Mouse (Mus musculus): ENCODE measurements at regions not wholly inside any gene's neighbourhood (a gene's known extent, or its start where the extent isn't known, plus 50 kb on each side); places are given as distances from the start of the nearest gene placed in this dataset.

DNA sequence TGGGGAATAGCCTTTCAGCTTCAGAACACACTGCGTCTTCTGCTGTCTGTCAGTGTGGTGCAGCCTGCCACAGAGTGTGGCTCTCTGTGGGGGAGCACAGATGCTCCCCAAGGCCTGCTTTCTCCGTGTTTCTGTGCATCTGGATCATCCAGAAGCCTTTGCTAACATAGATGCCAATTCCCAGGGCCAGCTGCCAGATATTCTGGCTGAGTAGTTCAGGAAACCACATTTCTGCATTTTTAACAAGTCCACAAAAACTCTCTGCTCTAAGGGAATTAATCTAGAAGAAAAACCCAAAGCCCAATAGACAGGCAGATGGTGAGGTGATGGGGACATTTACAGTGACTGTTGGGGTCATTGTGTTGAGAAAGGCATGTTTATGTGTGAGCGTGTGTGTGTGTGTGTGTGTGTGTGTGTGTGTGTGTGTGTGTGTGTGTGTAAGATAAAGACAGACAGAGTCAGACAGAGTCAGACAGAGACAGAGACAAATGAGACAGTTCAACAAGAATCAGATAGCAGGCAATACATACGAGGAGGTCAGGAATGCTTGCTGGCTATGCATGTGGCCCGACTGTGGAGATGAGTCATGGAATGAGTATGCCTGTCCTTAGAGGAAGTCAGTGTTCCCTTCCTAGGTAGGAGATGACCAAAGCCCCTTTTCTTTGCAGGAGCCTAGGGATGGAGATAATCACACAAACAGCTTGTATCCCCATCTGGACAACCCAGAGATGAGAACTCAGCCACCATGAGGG is 176.3 kb upstream of the Spaca1 start:
- DNase-seq (ENCODE audit: low spot score), result no peak

DNA sequence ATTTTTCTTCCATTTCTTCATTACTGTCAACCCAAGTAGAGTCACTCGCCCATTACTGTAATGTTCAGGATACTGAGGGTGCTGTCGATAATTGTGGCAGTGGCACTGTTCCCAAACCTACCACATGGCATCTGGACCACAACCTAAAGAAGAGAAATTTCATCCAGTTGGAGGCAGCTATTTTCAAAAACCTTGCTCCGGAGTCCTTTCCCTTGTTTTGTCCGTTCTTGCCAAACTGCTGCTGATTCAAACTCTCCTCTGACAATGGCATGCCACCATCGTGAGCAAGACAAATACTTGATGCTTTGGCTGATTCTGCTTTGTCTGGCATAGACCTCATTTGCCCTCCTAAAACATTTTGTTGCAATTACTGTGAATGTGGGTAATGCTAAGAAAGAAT is 176.9 kb upstream of the Spaca1 start:
- no peak for DNase-seq (ENCODE audit: low spot score)

DNA sequence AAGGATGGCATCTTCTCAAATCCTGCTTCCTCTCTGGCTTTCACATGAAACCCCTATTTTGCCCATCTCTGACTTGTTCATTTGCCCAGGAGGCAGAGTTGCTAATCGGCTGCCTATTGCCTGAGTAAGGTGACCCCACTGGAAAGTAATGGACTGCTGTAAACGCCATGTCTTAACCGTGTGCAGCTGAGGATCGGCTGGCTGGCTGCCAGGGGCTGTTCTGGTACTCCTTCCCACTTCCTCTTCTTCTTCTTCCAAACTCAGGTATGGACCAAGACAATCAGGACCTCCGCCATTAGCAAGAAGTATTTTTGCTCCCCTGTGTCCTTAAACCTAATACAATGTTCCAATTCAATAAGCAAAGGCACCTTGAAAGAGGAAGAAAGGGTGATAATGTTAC is 177.6 kb upstream of the Spaca1 start:
- no peak for DNase-seq (ENCODE audit: low spot score)

DNA sequence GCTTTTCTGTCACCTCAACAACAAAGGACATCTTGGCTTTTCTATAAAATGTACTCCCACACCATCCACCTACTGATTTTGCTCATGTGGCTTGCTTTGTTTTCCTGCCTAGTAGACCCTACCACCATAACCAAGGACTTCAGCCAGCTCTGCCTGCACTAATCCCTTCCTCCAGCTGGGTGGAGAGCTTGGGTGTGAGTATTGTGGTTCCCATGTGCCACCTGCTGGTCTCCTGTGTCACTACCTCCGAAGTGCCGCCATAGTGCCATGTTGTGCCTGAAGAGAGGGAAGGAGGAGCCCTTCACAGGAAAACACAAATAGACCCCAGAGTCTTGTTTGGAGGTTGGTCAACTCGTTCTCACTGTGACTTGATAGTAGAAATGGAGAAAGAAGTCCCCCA is 181.3 kb upstream of the Spaca1 start:
- peak; percentile 45 for DNase-seq (ENCODE audit: low spot score)

DNA sequence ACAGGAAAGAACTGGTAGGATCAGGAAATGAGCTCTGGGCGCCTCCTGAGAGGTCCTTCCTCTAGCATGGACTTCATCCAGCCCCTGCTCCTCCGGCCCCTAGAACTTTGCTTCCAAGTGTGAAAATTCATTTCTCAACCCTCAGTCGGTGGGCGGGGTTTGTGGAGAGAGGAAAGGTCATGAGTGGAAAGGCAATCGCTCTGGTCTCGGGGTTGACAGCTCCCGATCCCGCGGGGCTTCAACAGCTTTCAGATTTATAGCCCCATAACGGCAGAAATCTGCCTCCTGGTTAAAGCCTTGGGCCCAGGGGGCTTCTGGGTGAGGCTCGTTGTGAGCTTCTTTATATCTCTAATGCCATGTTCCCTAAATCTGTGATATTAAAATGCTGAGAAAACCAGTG is 184.2 kb upstream of the Spaca1 start:
- no peak for DNase-seq (ENCODE audit: low spot score)

DNA sequence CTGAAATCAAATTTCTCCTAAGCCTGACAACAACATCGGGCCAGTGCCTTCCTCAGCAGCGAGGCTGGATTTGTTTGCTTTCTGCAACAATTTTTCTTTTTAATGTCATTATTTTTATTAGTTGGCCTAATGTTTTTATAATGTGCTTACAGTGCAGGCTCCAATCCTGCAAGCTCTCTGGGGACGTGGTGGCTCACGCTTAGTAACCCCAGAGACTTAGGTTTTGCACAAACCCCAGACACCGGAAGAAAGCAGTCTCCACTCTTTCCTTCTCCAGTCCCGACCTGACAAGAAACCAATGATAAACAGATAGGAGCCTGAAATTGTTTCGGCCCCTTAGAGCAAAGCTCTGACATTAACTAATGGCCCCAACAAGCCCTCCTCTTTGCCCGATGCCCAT is 184.7 kb upstream of the Spaca1 start:
- DNase-seq (ENCODE audit: low spot score), result no peak

DNA sequence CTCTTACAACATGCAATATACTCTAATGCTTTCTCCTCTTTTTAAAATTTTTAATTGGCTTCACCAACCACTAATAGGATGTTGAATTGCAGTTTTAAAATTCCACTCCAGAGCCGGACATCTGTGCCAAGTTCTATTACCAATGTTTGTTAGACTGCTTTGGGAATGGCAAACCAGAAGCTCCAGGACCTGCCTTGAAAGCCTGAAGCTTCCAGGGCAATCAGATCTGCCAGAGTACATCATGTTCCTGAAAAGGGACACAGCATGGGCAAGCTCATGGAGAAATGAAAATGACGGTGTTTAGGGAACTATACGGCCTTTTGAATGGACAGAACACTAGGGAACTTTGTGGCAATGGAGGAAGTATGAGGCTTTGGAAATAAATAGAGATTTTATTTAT is 187.8 kb upstream of the Spaca1 start:
- no peak for DNase-seq (ENCODE audit: low spot score)

DNA sequence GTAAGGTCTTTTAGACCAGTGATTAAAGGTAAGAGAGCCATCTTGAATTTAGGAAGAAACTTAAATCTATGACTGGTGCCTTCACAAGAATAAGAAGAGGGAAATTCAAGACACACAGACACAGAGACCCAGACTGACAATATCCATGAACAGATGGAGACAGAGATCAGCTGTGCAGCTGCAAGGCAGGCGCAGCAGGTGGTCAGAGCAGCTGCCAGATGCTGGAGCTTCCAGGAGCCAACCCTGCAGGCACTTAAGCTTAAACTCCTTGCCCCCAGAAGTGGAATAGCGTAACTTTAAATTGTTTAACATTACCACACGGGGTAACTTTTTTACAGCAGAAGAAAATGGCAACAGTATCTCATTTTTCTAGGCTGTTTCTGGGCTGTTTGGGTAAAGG is 189.6 kb upstream of the Spaca1 start:
- DNase-seq (ENCODE audit: low spot score), result no peak

DNA sequence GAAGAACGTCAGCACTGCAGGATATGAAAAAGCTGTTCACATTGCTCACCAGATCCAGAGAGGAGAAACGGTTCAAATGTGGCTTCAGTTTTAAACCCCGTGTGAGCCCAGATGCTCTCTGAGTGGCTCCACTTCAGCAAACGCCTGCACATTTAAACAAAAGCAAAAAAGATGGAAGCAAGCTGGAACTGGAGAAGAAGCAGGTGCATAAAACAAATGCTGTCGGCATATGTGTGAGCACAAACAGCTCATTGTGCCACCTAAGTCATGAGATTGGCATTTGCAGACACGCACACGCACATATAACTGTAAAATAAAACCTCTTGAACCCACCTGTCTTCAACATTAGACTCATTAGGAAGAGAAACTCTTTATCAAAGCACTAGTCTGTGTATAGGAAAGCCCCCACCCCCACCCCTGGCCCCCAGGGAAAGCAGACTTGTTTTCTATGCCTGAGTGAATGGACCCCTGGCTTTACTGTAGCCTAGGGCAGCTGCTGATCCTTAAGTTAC is 191.1 kb upstream of the Spaca1 start:
- no peak for DNase-seq (ENCODE audit: low spot score)

DNA sequence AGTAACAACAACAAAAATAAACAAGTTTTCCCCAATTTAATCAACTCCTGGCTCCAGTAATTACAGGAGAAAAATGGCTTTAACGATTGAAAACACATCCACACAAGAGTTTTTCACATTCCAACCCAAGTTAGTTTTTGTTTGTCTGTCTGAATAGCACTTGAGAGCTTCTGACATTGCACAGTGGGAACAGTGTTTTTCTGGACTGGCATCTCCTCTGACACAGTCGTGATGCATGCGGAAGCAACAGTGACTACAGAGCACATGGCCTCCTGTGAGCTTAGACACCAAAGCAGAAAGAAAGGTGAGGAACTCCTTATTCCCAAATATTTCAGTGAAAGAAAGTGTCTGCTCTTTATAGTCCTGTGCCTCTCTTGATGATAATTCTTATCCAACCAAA is 191.7 kb upstream of the Spaca1 start:
- DNase-seq (ENCODE audit: low spot score), result no peak

DNA sequence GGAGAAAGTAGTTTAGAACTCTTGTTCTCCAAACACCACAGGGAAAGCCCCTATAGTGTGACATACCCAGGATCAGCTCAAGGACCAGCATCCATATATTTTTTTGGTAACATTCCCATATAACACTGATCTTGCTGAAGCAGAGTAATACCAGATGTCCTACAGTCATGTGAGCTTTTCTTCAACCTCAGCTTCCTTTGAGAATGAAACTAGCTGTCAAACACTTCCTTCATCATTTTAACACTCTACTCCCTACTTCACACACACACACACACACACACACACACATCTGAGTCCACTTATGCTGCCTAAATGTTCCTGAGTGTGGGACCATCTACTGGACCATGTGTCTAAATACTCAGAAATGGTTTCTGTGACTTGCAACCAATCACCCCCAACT is 209.5 kb upstream of the Spaca1 start:
- no peak for DNase-seq (ENCODE audit: low spot score)

DNA sequence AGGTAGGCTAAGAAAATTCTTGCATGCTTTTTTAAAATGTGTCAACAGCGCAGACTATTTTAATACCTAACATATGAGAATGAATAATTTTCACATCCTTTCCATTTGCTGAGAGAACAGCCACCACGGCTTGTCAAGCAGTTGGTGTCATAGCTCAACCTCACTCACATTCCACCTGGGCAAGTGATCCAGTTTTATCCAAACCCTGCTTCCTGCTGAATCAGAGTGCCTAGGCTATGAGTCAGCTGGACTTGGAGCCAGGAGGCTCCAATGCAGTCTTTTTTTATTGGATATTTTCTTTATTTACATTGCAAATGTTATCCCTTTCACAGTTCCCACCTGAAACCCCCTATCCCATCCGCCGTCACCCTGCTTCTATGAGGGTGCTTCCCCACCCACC is 210.5 kb upstream of the Spaca1 start:
- no peak for DNase-seq (ENCODE audit: low spot score)

DNA sequence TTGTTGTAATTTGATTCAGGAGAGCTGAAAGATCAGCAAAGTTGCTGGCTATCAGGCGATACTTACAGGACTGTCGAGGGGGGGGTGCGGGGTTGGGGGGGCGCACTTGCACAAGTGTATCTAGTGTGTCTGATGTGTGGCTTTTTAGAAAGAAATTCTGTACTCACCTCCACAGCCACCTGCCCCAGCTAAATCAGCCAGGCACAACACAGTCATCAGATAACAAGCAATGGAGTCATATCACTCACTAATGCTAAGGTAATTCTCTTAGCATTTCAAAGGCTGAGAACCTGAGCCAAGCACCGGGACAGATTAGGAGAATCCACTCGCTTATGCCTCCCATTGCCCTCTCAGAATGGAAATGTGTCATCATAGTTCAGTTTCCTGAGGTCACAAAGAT is 211.8 kb upstream of the Spaca1 start:
- DNase-seq (ENCODE audit: low spot score), result no peak

DNA sequence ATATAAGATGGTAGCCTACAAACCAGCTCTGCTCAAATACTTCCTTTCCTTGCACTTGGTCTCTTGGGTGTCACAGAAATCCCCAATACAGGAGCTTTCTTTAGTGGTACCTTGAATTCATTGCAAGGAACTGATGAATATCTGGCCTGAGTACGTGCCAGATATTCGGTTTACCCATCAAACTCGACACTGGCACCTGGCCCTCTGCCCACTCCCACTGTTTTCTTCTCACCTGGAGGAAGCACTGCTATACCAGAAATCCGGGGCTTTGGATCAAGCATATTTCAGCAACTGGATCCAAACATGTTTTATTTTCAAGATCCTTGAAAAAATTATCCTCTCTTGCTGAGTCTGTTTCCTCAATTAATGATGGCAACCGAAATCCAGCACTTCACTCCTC is 214.4 kb upstream of the Spaca1 start:
- DNase-seq (ENCODE audit: low spot score), result no peak

DNA sequence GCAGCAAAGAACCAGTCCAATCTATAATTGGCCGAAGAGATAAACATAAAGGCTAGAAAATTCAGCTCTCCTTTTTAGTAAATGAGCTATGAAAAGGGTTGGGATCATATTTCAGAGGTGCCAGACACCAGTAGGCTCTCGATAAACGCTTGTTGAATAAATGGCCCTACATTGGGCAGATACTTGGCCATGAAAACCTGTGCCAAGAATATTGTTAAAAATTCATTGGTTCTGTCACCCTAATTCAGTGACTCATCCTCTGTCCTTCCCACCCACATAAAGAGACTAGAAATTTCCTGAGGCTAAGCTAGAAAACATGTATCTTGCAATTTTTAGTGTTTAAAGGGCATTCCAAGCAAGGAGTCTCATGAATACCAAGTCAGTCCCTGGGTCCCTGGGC is 224.3 kb upstream of the Spaca1 start:
- DNase-seq (ENCODE audit: low spot score), result no peak

DNA sequence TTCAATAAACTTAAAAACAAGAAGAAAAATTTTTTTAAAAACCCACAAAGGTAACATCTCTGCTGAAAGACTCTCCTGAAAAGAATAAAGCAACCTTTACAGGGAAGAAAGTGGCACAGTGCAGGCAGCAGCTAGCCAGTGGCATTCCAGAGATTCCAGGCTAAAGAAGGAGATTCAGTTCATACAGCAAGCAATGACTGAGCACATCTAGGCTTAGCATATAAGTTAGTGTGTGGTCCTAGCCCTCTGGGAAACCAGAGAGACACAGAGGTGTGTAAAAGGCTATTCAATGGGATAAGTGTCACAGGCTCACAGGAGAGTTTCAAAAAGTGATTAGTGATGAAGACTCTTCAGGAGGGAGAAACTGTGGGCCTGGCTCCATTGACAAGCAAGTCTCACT is 225.4 kb upstream of the Spaca1 start:
- no peak for DNase-seq (ENCODE audit: low spot score)

DNA sequence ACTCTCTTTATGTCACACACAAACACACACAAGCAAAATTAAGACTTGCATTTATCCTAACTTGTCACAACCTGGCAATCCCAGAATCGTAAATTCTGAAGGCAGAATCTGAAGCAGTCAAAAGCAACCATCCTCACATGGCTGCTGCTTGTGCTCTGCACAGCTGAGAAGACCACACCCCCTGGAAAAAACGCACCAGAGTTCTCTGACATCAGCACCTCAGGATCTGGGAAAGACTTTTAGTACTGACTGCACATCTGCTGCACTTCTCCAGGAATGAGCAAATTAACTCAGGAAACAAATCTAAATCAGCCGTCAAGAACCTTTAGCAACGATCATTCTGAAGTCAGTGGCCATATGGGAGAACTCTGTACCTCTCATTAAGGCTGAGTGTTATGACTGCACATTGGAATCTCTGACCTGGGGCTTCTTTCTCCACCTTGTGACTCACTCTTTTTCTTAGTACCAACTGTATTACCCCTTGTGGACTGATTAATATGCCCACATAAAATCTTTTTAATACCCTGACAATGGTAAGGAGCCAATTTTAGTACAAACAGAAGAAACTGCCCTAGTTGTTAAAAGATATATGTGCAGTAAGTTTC is 248.1 kb upstream of the Akirin2 start:
- no peak for DNase-seq (ENCODE audit: low spot score)

DNA sequence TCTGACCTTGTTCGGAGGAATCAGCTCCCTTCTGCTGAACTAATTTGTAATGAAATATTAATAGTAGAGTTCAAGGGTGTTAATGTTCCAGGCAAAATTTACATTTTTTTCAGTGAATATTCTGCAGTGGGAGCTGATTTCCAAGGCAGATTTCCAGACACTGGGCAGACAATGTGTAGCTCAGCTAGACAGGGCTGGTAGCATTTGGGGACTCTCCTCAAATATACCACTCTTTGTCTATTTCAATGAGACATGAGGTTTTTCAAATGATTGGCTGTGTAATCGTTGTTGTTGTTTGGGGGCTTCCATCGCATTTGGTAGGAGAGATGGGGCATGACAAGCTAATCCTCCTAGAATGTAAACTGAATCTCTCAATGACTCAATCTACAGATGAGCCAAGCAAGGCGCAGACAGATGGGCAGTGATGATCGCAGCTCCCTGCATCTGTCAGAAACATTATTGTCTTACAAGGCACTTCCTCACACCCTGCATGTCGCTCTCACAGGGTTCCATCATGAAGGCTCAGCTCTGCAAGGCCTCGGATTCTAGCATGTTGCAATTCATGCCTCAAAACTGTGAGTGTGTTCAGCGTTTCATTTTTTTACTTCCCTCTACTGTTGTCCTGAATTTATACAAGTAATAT is 241.7 kb upstream of the Akirin2 start:
- no peak for DNase-seq (ENCODE audit: low spot score)

DNA sequence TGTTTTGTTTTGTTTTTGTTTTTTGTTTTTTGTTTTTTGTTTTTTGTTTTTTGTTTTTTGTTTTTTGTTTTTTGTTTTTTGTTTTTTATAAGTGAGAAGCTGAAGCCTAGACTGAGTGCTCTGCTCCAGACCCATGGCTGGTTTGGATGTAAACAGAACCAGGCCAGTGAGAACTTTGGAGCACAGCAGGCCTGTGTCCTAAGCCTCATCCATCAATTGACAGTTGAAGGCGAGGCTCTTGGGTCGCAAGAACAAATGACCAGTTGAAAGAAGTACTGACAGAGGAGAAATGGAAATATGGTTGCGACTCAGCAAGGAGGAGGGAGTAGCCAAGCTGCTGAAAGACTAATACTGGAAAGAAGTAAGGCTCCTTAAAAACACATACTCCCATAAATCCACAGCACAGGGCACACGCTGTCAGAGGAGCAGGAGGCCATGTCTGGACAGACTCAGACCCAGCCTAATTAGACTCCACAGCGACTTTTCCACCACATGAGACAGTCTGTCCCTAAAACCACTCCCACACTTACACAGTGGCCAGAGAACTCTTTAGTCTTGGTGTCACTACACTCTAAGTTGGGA is 240.6 kb upstream of the Akirin2 start:
- DNase-seq (ENCODE audit: low spot score), result no peak

DNA sequence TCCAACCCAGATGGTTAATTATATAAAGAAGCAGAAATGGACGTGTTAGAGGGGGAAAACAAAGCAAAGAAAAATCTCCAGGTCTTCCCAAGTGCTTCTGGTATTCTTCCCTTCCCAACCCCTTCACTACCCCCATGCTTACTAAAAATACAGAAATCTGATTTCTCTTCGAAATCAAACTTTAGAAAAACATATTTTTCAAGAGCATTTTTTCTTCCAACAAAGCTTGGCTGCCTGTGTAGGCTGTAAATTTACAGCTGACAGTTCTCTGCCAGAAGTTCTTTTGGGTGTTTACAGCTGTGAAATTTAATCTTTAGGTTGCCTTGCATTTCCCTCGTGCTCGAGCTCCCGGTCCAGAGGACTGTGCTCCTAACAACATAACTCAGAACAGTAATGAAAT is 234.9 kb upstream of the Akirin2 start:
- DNase-seq (ENCODE audit: low spot score), result no peak

DNA sequence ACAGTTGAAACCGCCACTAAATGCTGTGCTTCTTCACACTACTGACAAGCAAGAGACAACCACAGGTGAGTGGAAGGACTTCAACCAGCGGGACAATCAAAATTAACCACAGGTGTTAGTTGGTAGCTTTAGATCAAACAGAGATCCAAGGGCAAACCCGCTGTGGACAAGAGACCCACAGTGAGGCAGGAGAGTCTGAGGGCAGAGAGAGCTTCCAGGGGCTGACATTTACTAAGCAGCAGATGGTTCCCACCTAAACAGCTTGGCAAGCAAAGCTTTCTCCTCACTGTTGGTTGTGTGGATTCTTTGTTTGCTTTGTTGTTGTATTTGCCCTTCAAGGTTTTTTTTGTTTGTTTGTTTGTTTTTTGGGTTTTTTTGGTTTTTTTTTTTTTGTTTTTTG is 227.9 kb upstream of the Akirin2 start:
- DNase-seq (ENCODE audit: low spot score), result no peak

DNA sequence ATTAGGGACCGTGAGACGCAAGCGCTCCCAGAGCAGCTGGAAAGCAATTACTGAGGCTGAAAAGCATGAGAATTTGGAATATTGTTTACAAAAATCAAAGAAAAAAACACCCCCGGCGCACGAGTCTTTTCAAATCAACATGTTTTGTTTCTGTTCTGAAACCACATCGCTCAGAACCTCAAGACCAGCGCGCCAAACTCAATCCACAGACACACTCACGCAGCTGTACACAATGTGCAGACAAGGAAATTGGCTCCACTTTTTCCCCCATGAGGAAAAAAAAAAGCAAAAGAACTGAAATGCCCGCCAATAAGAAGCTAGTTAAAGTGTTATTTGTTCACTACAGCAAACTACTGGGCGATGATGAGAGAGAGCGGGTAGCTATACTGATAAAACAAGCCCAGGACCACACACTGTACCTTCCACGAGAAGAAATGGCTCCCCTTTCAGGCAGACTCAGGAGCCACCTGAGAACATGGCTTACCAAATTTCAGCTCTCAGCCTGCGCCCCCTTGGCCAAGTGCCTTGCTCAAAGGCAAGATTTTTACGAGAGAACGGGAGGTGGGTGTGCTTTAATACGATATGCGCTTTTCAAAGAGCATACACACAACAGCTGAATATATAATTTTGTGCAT is 222.5 kb upstream of the Akirin2 start:
- no peak for DNase-seq (ENCODE audit: low spot score)
